Mouse (Mus musculus): ENCODE data around the gene D6Wsu163e. TPM values are rescaled to one million over a fixed set of nuclear protein-coding genes. Genes with fewer than 3 reads are reported as not detected.

Gene D6Wsu163e
- total RNA-seq (2023), result 10 to 100 TPM; 21.4 to 23.4 TPM

DNA sequence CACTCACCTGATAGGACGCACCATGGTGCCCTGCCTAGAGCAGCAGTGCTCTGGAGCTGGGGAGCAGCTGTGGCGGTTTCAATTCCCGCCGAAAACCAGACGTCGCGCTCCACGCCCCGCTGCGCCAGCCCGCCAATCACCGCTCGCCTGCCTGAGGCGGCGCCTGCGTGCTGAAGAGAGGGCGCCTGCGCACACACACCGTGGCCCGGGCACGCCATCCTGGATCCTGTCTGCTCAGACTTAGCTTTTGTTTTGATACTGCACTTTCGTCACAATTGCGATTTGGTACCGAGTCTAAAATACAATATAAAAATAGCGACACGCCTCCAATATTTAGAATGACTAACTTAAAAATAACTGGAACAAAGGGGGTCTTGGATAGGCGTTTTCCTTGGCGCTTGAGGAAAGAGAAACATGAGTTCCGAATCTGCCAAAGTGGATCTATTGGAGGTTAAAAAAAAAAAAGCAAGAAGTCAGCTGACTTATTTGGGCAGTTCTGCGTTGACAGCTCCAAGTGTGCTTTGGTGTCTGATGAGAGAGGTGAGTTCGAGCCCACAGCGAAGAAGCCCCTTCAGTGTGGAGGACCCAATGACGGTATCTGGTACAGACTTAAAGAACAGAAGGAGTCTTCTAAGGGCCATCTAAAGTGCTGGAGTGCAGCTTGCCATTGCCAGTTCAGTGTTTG lies at the start of gene D6Wsu163e, which contains the start of gene Rad51ap1:
Gene D6Wsu163e, plus strand, starts transcription at position 476 of the 685 bp plus-strand sequence.
Gene Rad51ap1, minus strand, starts transcription at position 101 of the 685 bp plus-strand sequence.

DNA sequence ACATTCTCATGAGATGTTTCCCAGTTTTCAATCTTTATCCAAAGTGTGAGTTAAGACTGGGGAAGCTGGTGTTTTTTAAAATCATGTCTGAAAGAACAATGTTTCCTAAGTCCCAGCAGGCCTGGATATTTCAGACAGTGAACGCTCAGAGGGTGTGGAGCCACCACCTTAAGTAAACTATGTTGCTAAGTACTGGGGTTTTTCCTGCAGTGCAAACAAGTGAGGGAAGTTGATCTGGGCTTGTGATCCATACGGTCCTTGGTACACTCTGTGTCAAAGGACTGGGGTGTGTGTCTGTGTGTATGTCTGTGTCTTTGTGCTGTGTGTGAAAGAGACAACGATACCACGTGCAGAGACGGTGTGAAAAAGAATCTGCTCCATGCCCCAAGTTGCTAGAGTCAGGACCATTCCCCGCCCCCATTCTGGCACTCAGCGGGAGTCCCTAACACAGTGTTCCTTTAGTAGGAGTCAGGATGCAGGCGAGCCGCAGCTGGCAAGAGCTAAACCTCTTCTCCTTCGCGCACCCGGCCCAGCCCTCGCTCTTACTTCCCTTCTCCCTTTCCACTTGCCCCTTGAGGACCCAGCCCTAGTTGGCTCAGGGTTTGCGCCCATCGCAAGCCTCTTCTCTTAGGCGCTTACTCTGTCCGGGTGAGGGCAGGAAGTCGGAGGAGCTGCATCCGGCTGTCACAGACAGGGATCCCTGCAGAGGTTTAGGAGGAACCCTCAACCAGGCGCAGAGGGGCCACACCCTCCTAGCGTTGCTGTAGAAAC lies 18.5 kb upstream of the D6Wsu163e start, which contains the start of gene Dyrk4:
Gene Dyrk4, minus strand, starts transcription at position 729 of the 771 bp plus-strand sequence.

DNA sequence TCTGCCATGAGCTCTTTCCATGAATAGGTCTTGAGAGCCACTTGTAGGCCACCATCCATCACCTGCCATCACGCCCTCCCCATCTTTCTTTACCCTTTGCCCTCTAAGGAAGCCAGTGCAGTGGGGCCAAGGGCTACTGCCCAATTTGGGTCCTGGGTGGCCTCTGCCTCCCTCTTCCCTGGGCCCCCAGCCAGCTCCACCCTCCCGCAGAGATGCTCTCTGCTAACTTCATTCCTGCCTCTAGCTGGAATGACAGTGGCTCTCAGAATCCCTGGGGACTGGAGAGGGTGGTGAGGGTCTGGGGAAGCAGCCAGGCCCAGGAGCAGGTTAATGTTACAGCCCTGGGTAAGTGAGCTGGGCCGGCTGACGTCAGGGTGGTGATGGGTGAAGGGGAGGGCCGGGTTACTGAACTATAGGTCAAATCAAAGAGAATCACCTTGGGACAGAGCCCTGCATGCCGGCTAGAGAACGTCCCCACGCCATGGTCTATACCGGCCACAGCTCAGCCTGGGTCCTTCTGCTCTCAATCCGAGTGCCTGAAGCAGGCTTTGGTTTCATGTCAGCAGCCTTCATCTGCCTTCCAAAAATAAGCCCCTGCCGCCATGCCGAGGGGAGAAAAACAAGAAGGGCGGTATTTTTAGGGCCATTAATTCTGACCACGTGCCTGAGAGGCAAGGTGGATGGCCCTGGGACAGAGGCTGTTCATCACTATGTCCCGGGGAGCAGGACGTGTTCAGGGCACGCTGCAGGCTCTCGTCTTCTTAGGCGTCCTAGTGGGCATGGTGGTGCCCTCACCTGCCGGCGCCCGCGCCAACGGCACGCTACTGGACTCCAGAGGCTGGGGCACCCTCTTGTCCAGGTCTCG lies 75.4 kb downstream of the D6Wsu163e start, which contains the start of gene Fgf6:
Gene Fgf6, plus strand, starts transcription at position 681 of the 865 bp plus-strand sequence.

Other genes starting within 250 kb of the D6Wsu163e start
- gene Kcna6, start 199.3 kb upstream of the D6Wsu163e start, total RNA-seq (2023), result under 1 TPM; 0.20 to 0.41 TPM
- 10 to 100 TPM; 70.2 to 75.8 TPM for gene Ndufa9, start 90.8 kb upstream of the D6Wsu163e start, total RNA-seq (2023)
- gene Akap3, start 86.9 kb upstream of the D6Wsu163e start, total RNA-seq (2023), result not detected
- 1 to 10 TPM in 1 of 2 experiments, under 1 TPM in 1; 0.74 to 2.1 TPM for gene Dyrk4, start 18.1 kb upstream of the D6Wsu163e start, total RNA-seq (2023)
- 1 to 10 TPM; 2.9 to 4.3 TPM for gene Rad51ap1, start 375 bp upstream of the D6Wsu163e start, total RNA-seq (2023)
- gene Fgf6, start 75.6 kb downstream of the D6Wsu163e start, total RNA-seq (2023), result not detected
- gene Fgf23, start 132.9 kb downstream of the D6Wsu163e start, total RNA-seq (2023), result not detected
- gene Tigar, start 169.6 kb downstream of the D6Wsu163e start, total RNA-seq (2023), result 1 to 10 TPM; 9.1 TPM
- 100 to 1,000 TPM; 393 to 493 TPM for gene Ccnd2, start 212.2 kb downstream of the D6Wsu163e start, total RNA-seq (2023)

Measured in T-cell, adult 66 days (primary cell).